Mouse (Mus musculus): Measurements from ENCODE around the gene Flt1.
"Not testable (repeated sequence)": the region's sequence is repeated elsewhere in the genome, so short reads cannot be mapped to it uniquely, and the experiment has no call there.

The Flt1 gene

GRCm38 (mm10) chr5:147601460-147602360 is 124.1 kb downstream of the Flt1 start:
- DNase-seq = no peak

GRCm38 (mm10) chr5:147597825-147598224 is 128.0 kb downstream of the Flt1 start:
- no peak for DNase-seq

- no peak for DNase-seq
Measured at GRCm38 (mm10) chr5:147589814-147590213, 136.0 kb downstream of the Flt1 start.

- no peak for DNase-seq
Measured at GRCm38 (mm10) chr5:147585070-147585469, 140.7 kb downstream of the Flt1 start.

DNA sequence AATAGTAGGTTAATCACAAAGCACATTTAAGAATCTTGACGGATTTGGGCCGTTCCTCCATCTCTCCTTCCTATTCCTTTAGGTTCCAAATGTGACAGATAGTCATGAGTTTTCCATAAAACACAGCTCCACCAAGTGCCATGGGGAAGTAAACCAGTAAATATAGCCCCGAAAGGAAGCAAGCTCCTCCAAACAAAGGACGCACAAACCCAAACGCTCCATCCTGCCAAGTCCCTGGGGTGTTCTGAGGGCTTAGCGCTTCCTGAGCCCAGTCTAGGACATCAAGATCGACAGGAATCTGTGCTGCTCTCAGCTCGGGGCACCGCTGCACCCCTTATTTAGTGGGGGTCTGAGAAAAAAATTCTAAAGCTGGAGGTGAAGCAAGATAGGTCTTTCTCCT is 141.2 kb downstream of the Flt1 start:
- no peak for DNase-seq

- DNase-seq = peak; percentile 30 to 74
Measured at GRCm38 (mm10) chr5:147583702-147584298, 142.0 kb downstream of the Flt1 start.

DNA sequence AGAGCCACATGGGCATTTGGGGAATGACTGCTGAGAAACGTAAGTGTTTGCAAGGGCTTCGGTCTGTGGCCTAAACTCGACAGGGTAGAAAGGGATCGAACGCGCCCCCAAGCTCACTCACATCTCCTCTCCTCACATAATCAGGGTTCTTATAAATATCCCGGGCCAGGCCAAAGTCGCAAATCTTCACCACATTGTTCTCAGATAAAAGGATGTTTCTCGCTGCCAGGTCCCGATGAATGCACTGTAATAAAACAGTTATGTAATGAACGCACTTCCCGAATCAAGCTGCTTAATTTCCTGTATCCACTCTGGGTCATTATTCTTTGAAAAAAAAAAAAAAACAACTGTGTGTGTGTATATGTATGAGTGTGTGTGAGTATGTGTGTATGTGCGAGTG is 145.6 kb downstream of the Flt1 start:
- DNase-seq = no peak

DNA sequence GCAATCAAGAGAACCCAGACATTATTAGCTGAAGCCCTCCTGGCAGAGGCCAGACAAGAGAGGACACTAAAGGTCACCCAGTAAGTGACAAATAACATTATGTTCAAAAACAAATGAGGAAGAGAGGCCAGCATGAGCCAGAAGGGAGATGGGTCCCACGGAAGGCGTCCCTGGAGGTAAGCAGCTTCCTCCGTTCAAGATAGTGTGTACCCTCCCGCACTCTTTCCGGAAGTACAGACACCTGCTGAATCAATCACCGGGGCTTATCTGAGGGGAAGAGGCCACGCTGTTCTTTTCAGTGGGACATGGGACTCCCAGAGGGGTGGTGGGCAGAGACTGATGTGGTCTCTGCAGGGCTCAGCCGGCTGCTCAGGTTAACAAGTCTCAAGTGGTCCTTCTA is 146.1 kb downstream of the Flt1 start:
- DNase-seq = no peak

- no peak for DNase-seq
Measured at GRCm38 (mm10) chr5:147579148-147579547, 146.7 kb downstream of the Flt1 start.

DNA sequence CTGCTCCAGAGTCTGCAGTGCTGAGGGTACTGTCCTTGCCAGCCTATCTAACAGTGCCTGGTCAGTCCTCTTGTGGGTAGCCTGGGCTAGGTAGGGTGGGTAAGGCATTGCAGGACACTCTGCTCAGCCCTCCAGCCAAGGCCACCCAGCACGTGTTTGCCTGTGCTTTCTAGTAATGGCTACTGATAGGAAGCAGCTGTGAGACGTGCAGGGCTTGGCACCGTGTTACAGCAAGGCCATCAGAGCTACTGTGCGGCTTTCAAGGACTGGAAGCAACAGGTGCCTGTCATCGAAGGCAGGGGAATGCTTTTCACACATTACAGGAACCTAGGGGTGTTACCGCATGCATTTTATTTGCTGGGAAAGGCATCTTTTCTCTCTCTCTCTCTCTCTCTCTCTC is 148.8 kb downstream of the Flt1 start:
- no peak for DNase-seq

- no peak for DNase-seq
Measured at GRCm38 (mm10) chr5:147574517-147574916, 151.3 kb downstream of the Flt1 start.

DNA sequence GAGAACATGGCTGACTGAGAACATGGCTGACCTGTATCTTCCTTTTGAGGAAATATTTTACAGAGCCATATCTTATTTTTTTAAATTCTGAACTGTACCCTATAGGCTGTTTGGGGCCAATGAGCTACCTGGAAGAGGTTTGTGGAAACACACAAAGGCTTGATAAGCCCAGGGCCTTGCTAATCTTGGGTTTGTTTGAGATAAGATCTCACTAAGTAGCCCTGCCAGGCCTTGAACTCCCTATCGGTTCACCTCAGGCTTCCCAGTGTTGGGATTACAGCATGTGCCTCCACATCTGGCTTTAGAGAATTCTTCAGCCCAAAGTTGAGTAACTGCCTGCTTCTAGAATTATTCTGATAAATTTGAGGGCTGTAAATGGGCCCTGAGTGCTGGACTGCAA is 152.3 kb downstream of the Flt1 start:
- no peak for DNase-seq

- no peak for DNase-seq
Measured at GRCm38 (mm10) chr5:147572695-147573094, 153.1 kb downstream of the Flt1 start.

- no peak for DNase-seq
Measured at GRCm38 (mm10) chr5:147566335-147566734, 159.5 kb downstream of the Flt1 start.

DNA sequence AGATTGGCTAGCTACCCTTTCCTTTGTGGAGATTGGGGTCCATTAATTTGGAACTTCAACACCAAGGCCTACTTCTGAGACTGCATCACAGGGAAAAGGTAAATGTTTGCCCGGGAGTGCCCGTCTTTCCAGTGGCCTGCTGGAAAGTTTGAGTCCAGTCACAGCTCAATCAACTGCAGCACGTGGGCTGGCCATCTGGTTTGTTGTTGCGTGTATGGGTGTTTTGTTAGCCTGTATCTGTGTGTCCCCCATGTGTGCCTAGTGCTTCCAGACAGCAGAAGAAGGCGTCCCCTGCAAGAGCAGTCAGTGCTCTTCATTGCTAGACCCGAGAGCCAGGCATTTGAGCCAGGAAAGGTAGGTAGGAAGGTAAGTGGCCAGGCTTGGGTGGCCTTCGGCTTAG is 160.4 kb downstream of the Flt1 start:
- no peak for DNase-seq

DNA sequence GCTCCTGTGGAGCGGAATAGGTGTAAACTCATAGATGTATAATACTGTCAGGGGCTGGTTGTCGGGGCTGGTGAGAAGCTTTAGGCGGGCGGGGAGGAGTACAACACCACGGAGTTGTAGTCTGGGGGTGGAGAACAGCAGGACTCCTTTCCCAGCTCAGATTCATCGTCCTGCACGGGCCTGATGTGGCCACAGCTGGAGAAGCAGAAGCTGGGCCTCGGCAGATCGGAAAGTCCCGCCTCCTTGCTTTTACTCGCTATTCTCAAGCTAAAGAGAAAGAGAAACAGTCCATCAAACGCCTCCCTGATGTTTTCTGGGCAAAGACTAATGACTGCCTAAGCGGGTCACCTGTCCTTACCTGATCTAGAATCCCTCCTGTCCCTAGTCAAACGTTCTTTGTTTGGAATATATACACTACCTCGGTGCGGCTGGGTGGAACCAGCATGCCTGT is 161.6 kb downstream of the Flt1 start:
- peak in 1 of 2 experiments; percentile 32 for DNase-seq

- no peak for DNase-seq
Measured at GRCm38 (mm10) chr5:147563511-147564139, 162.2 kb downstream of the Flt1 start.

- not testable (repeated sequence) for DNase-seq
Measured at GRCm38 (mm10) chr5:147557641-147558040, 168.2 kb downstream of the Flt1 start.

GRCm38 (mm10) chr5:147551879-147552627 is 173.8 kb downstream of the Flt1 start:
- no peak for DNase-seq

DNA sequence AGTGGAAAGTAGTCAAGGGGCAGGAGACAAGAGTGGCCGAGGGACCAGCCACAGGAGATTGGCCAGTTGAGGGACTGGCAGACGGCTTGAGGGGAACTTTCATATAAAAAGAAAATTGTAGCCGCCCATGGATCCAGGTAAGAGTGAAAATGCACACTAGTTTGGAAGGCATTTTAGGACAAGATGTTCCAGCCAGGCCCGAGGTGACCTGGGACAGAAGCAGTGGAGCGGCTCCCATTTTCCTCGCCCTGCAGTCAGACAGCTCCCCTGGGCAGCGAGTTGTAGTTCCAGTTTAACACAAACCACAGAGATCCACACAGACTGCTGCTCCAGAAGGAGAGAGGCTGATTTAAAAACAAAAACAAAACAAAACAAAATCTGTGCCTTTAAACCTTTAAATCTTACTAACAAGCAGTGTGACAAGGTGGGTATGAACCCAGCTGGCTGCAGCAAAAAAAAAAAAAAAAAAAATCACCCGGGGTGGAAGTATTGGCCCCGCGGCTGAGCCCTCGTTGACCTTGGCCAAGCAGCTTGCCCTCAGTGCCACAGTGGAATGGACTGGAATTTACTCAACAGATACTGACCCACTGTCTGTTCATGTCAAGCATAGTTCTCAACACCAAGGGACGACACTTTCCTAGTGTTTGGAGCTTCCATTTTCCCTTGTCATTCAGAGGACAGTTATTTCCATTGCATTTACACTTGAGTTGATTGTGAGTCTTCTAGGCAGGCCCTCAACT is 176.6 kb downstream of the Flt1 start:
- no peak for DNase-seq

DNA sequence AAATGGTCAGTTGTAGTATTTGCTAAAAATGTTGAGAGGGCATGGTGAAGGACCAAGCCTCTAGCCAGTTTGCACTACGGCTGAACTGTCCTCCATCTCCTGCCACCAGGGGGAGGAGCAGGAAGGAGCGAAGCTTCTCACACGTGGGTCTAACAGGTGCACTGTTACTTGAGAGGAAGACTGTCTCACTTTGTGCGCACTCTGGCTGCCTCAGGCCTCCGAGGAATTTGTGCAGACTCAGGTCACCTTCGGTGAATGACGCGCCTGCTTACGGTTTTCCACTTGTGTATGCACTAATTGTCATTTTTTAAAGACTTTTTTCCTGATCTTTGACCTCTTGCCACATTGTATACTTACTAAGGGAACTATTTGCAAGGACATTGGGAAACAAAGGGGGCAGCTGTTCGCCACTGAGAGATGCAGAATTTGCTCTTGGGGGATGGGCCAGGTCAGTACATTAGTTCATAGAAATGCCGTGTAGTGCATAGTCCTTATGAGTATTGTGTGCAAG is 180.0 kb downstream of the Flt1 start:
- peak in 1 of 2 experiments; percentile 30 for DNase-seq

DNA sequence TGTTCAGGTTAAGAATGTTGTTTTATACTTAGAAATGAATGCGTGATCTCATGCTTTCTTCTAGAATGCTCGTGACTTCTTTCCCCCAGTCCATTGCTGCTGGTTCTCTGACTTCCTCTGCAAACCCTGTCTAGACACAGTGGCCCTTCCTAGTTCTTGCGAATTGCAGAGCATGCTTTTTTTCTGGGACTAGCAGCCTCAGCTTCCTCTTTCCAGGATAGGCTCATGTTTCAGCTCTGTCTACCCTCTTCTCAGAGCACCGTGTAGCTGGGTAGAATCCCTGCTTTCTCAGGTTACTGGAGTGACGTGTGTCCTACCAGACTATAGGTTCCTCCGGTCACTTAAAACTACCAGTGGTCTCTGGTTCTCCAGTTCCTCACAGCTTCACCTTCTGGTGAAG is 183.5 kb downstream of the Flt1 start:
- DNase-seq = no peak

Data from spleen, adult 18-20 months (tissue).